Mouse (Mus musculus) kidney, postnatal 4 days (tissue): Measurements from ENCODE around the gene Farp1.
A peak's percentile ranks its signal among the peaks of the same experiment; 100 is the strongest.
"Not testable (repeated sequence)": the region's sequence is repeated elsewhere in the genome, so short reads cannot be mapped to it uniquely, and the experiment has no call there.

Experiments used
- DNase-seq, 2 experiments: peaks; one replicate each; pipeline ENCODE4 v3.0.0; 2021; ENCODE audit warnings: mixed read lengths in 2 of 2

The Farp1 gene

GRCm38 (mm10) chr14:121107707-121108285, 72.8 kb downstream of the Farp1 start:
- DNase-seq: no peak

DNA sequence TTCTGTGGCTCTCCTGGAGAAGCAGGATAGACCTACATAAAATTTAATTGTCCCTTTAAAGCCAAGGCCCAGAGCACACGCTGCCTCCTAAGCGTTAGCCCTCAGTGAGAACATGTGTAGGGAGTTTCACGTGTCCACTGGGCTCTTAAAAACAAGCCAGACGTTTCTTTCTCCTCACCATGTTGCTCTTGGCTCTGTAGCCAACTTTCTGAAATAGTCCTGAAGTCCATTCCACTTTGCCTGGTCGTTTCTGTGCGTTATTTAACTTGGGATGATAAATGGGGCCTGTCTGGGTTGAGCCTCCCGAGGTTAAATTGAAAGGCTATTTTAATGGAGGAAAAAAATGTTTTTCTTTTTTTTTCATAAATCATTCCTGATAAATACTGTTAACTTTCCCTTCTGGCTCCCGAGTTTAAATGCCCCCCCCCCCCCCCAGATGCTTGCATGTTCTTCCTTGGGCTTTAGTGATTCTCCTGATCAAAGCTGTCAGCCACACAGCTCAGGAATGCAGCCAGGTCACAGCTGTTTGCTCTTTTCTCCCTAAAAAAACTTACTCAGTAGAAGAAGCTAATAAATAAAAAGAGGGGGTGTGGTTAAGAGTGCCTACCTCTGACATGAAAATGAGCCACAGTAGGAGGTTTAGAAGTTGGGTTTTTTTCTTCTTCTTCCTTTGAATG, 73.6 kb downstream of the Farp1 start:
- DNase-seq: peak; percentile 70 to 79

GRCm38 (mm10) chr14:121109116-121109504, 74.1 kb downstream of the Farp1 start:
- DNase-seq: peak in 1 of 2 experiments; percentile 53

- DNase-seq: no peak
These were observed 75.7 kb downstream of the Farp1 start for GRCm38 (mm10) chr14:121110492-121111267.

GRCm38 (mm10) chr14:121112061-121112460, 77.1 kb downstream of the Farp1 start:
- no peak for DNase-seq

GRCm38 (mm10) chr14:121113785-121114184, 78.8 kb downstream of the Farp1 start:
- DNase-seq: no peak

DNA sequence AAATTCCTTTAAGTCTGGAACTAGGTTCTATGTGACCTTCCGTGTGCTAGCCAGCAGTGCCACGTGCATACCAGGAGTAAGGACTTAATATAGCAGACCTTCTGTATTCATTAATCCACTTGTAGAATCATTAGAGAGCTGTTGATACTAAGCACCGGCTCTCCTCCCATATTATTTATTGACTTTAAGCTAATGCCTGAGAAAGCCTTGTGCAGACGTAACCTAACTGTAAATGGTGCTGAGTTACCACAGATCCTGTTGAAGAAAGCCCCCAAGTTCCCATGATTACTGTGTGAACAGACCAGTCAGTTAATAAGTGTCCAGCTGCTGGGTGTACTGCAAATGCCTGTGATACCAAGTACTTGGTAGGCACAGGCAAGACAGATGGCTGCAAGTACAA, 81.7 kb downstream of the Farp1 start:
- peak in 1 of 2 experiments; percentile 52 for DNase-seq

DNA sequence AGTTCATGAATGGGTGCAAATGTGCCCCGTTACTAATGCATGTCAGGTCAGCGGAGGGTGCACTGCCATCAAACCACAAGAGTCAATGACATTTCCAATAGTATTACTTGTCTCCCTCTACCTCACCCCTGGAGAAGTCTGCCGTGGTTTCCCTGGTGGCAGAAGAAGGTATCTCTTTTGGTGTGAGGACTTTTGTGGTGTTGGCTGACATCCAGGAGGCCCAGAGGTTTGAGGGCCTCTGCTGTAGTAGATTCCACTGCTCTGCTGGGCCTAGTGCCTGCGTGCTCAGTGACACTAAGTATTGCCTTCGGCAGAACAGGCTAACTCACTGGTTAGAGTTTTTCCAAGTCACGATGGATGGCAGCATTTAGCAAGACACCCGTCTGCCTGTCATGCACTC, 83.9 kb downstream of the Farp1 start:
- DNase-seq: peak in 1 of 2 experiments; percentile 50

DNA sequence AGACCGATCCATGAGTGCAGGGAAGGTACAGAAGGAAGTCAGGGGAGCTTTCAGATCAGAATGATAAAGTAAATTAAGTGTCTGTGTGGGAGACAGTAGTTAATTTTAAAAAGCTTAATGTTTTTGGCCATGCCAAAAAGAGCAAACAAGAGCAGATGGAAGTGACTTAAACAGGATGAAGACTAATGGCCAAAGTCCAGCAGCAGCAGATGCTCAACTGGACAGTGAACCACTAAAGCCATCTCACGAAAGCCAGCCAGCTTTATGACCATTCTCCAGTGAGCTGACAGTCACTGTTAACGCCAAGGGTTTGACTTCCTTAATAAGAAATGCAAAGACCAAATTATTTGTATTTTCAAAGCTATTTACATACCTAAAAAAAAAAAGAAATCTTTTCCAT, 86.7 kb downstream of the Farp1 start:
- DNase-seq: peak; percentile 70 to 75

- DNase-seq: no peak
These were observed 87.9 kb downstream of the Farp1 start for GRCm38 (mm10) chr14:121122852-121123251.

DNA sequence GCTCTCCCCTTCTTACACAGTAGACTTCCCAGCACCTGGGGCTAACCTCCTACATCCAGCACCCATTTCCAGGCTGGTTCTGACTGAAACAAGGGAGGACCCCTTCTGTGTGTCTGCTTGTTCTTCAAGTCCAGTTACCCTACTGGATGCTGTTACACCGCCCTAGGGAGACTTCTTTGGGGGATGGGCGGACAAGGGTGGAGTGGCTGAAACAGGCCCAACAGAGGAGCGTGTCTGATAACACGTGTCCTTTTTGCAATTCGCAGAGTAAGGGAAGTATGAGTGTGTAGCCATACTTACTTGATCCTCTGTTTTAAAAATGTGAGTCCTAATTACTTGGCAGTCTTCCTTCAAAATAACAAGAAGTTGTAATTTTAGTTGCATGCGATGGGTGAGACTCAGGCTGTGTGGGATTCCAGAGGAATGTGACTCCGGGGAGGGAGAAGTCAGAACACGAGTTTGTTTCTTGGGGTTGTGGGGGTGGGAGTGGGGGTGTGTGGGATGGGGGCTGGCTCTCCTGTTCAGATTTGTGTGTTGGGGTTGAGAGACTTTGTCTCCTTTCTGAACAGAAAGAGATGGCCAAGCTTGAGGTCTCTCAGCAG, 89.5 kb downstream of the Farp1 start:
- no peak for DNase-seq

DNA sequence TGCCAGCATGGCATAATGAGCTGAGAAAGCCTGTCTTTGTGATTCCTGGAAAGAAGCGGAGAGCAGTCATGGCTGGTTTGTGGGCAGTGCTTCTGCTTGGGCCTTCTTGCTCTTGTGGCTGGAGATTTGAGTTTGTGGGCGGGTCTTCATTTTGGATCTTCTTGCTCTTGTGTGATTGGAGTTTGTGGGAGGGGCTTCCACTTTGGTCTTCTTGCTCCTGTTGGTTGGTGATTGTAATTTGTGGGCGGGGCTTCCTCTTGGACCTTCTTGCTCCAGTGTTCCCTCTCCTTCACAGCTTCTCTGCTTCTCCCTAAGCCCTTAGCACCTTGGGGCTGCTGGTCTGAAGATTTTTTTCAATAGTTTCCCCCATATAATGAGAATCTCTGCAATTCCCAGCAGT, 90.7 kb downstream of the Farp1 start:
- no peak for DNase-seq

DNA sequence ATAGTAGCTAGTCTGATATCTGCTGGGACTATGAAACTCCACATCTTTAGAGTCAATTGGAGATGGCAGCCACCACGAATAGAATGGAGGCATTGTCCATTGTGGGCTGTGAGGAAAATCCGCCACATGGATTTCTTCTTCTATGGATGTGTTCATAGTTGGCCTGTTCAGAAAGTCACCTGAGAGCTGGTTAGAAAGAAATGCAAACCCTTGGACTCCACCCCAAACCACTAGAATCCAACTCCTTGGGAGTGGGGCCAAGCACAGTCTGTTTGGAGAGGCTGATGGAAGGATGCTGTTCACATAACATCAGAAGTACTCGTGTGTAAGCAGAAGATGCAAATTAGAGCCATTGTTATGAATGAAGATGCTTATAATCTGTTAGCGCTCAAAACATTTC, 91.3 kb downstream of the Farp1 start:
- no peak for DNase-seq

DNA sequence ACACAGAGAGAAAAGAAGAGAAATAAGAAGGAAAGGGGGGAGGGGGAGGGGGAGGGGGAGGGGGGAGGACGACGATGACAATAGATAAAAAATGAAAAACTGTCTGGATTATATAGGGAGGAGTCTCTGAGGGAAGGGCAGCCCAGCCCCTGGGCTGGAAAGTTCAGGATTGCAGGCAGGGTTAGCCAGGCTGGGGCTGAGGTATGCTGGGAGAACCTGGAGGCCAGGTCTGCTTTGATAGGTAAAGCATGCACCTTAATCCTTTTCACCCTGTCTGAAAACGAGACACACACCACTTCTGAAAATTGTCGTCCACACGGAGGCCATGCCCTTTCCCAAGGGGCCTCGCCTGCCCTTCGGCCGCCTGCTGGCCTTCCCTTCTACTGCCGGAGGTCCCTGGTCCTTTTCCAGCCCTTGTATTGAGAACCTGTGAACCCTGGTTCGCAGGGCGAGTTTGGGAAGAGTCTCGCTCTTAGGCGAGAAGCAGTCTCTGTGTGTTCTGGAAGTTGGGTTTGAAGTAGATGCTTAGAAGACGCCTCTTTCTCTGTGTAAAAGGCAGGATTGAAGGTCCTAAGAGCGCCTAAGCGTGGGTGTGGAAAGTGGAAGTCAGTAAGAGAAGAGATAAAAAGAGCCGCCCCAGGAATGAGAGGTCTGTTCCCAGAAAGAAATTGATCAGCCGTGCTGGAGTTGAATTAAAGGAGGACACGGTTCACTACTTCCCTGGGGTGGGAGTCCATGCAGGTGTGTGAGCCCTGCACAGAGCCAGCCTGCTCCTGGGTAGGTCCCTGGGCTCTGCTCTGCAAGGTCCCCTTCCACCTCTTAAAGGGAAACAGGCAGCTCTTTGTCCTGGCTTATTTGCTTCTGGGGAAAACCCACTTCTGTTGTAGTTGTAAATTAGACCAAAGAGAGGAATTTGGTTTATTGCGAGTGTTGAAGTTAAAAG, 94.1 kb downstream of the Farp1 start:
- DNase-seq: peak; percentile 59 to 76

- DNase-seq: not testable (repeated sequence)
These were observed 95.4 kb downstream of the Farp1 start for GRCm38 (mm10) chr14:121130351-121130750.

- no peak for DNase-seq
These were observed 99.4 kb downstream of the Farp1 start for GRCm38 (mm10) chr14:121134414-121134813.

DNA sequence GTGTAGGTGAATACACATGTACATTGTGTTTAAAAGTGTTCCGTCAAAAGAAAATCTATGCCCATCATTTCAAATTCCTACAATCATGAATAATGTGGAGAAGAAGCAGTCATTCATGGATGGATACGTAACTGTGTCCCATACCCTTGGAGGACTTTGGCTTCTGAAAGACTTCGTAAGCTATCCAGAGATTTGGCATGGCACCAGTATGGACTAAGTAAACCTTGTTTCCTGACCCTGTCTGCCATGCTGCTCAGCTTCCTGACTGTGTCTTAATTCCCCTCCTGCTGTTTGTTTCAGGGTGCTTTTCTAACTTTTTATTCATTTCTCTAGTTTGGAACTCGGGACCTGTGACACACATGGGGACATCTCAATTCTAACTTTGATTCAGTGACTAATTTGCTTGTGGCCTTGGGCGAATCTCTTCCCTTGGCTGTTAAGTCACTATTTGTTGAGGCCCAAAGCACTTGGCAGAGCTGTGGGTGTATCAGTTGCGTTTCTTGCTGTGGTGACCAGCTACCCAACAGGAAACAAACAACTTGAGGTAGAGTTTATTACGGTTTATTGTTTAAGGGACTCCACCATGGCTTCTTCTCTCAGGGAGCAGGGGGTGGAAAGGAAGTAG, 108.9 kb downstream of the Farp1 start:
- DNase-seq: no peak

GRCm38 (mm10) chr14:121144496-121144895, 109.5 kb downstream of the Farp1 start:
- no peak for DNase-seq

GRCm38 (mm10) chr14:121145291-121145690, 110.3 kb downstream of the Farp1 start:
- DNase-seq: no peak

DNA sequence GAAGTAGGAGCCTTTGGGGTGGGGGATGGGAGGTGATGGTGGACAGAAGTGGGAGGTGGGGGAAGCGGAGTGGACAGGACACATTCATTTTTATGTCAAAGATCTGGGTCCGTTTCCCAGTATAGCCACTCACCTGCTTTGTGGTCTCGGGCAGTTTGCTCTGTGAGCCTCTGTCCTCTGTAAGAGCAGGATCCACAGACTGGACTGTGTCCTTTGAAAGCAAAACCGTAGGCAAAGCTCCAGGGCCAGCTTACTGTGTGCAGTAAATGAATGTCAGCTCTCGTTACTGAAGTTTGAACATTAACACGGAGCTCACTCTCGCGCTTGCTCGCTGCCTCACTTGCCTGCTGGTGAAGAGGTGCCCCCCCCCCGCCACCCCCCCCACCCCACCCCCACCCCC, 110.7 kb downstream of the Farp1 start:
- peak; percentile 64 to 77 for DNase-seq

- peak in 1 of 2 experiments; percentile 49 for DNase-seq
These were observed 111.2 kb downstream of the Farp1 start for GRCm38 (mm10) chr14:121146213-121146612.

DNA sequence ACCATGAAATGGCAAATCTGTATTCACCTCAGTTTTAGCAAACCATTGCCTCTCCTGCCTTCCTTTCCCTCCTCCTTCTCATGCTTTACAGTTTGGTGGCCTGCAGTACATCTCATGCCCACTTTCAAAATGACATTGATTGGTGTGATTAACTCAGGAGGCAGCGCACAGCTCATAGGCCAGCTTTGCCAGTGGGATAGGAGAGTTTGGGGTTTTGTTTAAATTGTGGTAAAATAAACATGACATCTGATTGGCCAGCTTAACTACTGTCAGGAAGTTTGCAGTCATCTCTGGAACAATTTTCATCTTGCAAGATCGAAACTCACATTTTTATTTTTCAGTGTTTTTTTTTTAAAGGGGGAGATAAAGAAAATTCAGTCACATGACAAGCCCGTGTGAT, 112.0 kb downstream of the Farp1 start:
- DNase-seq: no peak
